Mouse (Mus musculus) right cerebral cortex, postnatal 14 days (tissue): Measurements from ENCODE around the gene Tmem151b.
A peak's percentile ranks its signal among the peaks of the same experiment; 100 is the strongest.

ENCODE experiments used
- DNase-seq: peaks from one replicate; pipeline ENCODE4 v3.0.0; 2022

The Tmem151b gene

GRCm38 (mm10) chr17:45563216-45563615 lies 13.7 kb upstream of the Tmem151b start:
- DNase-seq, result no peak

GRCm38 (mm10) chr17:45559732-45560525 lies 10.5 kb upstream of the Tmem151b start:
- no peak for DNase-seq

- DNase-seq, result no peak
Measured at GRCm38 (mm10) chr17:45557998-45558862, 8.8 kb upstream of the Tmem151b start.

GRCm38 (mm10) chr17:45557246-45557824 lies 7.9 kb upstream of the Tmem151b start:
- no peak for DNase-seq

GRCm38 (mm10) chr17:45556514-45557245 lies 7.2 kb upstream of the Tmem151b start:
- DNase-seq, result no peak

GRCm38 (mm10) chr17:45556107-45556489 lies 6.6 kb upstream of the Tmem151b start:
- DNase-seq, result no peak

GRCm38 (mm10) chr17:45555452-45556106 lies 6.1 kb upstream of the Tmem151b start, which contains the start of gene Nfkbie:
TSS of gene Nfkbie (plus strand) at chr17:45555703.
- DNase-seq, result peak; percentile 90

GRCm38 (mm10) chr17:45554420-45554819 lies 4.9 kb upstream of the Tmem151b start:
- DNase-seq, result no peak

- no peak for DNase-seq
Measured at GRCm38 (mm10) chr17:45553065-45553464, 3.6 kb upstream of the Tmem151b start.

- peak; percentile 73 for DNase-seq
Measured at GRCm38 (mm10) chr17:45551816-45552451, 2.5 kb upstream of the Tmem151b start.

- no peak for DNase-seq
Measured at GRCm38 (mm10) chr17:45551249-45551796, 1.8 kb upstream of the Tmem151b start.

GRCm38 (mm10) chr17:45550253-45550652 lies 776 bp upstream of the Tmem151b start:
- DNase-seq, result no peak

- peak; percentile 71 for DNase-seq
Measured at GRCm38 (mm10) chr17:45548541-45549512, 650 bp downstream of the Tmem151b start.

- no peak for DNase-seq
Measured at GRCm38 (mm10) chr17:45547461-45548190, 1.9 kb downstream of the Tmem151b start.

- no peak for DNase-seq
Measured at GRCm38 (mm10) chr17:45546941-45547340, 2.5 kb downstream of the Tmem151b start.

- DNase-seq, result no peak
Measured at GRCm38 (mm10) chr17:45545278-45545961, 4.1 kb downstream of the Tmem151b start.

- DNase-seq, result no peak
Measured at GRCm38 (mm10) chr17:45544873-45545277, 4.6 kb downstream of the Tmem151b start.

GRCm38 (mm10) chr17:45544001-45544872 lies 5.2 kb downstream of the Tmem151b start:
- no peak for DNase-seq
